Mouse (Mus musculus) leukemia stem cell, adult 10-12 weeks (primary cell): Measurements from ENCODE around the gene Dync1i1. TPM values are rescaled to one million over a fixed set of nuclear protein-coding genes. Genes with fewer than 3 reads are reported as not detected.

Experiments
- polyA plus RNA-seq: library from polyadenylated mRNA; stranded (reverse); fragments of >175 nt; gene quantifications from 2 replicates; pipeline ENCODE4 v1.2.3, GENCODE M21; 2012; ENCODE audit warnings: low replicate concordance

Gene Dync1i1
- not detected in 2 replicates for polyA plus RNA-seq

DNA sequence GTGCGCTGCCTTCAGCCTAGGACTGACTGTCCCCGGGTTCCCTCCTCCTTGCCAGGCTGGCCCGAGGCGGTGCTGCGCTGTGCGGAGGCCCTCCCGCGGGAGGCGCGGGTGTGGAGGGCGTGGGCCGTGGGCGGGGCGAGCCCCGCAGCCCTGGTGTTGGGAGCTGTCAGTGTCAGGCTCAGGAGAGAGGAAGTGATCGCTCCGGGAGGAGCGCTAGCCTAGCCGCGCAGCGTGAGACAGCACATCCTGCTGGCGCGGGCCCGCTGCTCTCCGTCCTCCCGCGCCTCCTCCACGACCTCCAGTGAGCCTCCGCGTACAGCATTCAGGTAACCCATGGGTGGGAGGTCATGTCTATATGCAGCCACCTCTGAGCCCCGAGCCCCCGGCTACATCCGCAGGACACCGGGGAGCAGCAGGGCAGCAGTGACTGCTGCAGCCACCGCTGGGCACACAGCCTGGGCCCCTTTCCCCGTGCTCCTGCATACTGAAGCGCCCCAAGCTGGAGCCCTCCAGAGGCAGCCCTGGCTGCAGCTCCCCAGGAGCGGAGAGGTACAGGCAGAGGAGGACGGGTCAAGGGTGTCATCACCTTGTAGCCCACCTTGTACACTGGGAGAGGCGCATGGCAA lies at the start of gene Dync1i1:
Gene Dync1i1, plus strand, starts transcription at position 29 of the 626 bp plus-strand sequence.

Other genes with a start within 250 kb of the Dync1i1 start
- 0.08 TPM in 1 of 2 replicates, not detected in the other for gene Pdk4, start 229.3 kb upstream of the Dync1i1 start, polyA plus RNA-seq